Mouse (Mus musculus) thymus, adult 2 months (tissue): ENCODE data around the gene Dad1.

Experiments used
- CTCF ChIP-seq: fragments of 200-500 bp; IDR thresholded peaks from 2 replicates; pipeline ENCODE4 v1.5.1; 2012; ENCODE audit warnings: mild to moderate bottlenecking, control low read depth, low read length, moderate library complexity, borderline replicate concordance; ENCODE audit not compliant: control insufficient read depth, poor library complexity, insufficient read depth; ENCODE audit errors: extremely low read depth
- POLR2A ChIP-seq: fragments of 200-500 bp; IDR thresholded peaks from 2 replicates; pipeline ENCODE4 v1.6.1; 2012; ENCODE audit warnings: mild to moderate bottlenecking, low read length, control low read depth, moderate library complexity; ENCODE audit not compliant: control insufficient read depth, poor library complexity, insufficient read depth; ENCODE audit errors: extremely low read depth

DNA sequence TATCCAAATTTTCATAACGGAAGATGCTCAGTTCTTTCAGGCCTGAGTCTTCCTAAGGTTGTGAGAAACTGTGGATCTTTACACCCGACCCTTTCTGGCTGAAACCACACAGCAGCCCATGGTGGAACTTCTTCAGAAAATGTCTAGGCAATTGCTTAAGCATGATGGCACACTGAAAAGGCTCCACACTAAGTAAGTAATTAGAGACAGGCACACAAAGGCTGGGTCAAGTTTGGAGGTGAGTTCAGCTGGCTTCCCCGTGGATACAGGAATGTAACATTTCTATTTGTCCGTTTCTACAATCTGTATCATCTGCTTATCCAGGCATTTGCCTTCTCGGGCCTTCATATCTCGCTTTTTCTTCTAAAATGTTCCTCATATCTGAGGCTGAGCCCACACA is 66.7 kb downstream of the Dad1 start:
- TF ChIP-seq POLR2A (no peak), CTCF (no peak)
